Mouse (Mus musculus) kidney, adult 8-10 months (tissue): ENCODE data around the gene Acot5.
"Not testable (repeated sequence)": the region's sequence is repeated elsewhere in the genome, so short reads cannot be mapped to it uniquely, and the experiment has no call there.

Source experiments
- DNase-seq, 2 experiments: peaks; one replicate each; pipeline ENCODE4 v3.0.0; 2022

The Acot5 gene

GRCm38 (mm10) chr12:84068986-84069385, at the start of gene Acot5:
Acot5 (plus strand) TSS chr12:84069325.
- DNase-seq = no peak

DNA sequence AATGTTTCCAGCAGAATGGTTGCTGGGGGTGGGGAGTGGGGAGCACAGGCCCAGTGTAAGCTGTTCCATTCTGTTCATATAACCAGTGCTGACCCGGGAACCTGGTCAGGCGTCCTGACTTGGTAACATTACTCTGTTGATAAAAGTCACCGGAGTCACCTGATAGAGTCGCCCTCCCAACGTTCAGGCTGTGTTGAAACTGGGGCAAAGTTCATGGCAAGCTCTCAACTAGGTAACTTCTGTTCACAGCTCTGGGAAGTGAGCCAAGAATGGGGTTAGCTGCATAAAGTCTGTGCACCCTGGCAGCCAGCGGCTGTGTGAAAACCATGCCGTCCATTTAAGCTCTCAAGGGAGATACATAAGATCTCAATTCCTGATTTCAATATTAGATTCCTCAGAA, 48.6 kb upstream of the Acot5 start:
- peak; percentile 91 to 95 for DNase-seq

GRCm38 (mm10) chr12:84022266-84022665, 46.9 kb upstream of the Acot5 start:
- DNase-seq = not testable (repeated sequence)

DNA sequence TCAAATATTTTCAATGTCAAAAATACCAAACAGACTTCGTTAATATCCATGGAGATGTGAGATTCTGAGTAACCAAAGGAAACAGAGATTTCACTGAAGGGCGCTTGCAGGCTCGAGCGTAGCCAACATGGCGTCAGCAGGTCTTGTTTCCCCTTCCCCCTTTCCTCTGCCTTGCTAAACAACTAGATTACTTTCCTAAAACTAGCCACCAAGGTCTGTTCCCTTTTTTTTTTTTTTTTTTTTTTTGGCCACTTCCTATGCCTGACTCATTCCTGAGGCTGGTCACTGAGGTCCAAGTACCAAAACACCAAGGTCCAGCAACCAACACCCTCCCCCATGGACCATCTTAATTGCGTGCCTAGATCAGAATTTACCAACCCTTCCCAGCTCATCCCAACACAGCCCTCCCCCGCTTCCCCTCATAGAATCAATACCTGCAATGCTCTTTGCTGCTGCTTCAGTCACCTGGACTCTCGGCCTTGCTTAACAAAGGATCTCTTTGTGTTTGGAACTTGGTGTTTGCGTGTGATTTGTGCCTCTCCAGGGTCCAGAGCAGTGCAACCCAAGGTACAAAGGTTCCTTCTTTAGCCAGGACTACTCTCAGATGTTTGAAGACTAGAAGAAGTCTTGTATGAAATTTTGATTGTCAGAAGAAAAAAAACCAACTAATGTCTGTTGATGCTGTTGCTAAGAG, 45.9 kb upstream of the Acot5 start:
- DNase-seq = no peak

DNA sequence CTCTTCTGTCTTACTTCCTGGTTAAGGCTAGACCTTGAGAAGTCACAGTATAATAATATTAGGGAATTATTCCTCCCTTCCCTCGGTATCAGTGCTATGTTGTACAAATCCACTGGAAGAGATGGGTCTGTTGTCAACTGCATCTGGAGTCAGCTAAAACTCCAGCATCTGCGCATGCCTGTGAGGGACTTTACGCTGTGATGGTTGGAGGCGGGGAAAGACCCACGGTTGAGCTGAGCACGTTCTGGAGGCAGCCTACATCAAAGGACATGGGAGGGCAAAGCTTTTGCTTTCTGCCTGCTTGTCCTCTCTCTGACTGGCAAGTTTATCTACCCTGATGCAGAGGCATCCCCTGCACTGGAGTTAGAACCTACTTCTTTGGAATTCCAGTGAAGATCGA, 43.2 kb upstream of the Acot5 start:
- no peak for DNase-seq

GRCm38 (mm10) chr12:84028328-84028727, 40.8 kb upstream of the Acot5 start:
- not testable (repeated sequence) for DNase-seq

GRCm38 (mm10) chr12:84029043-84029442, 40.1 kb upstream of the Acot5 start:
- DNase-seq = not testable (repeated sequence)

DNA sequence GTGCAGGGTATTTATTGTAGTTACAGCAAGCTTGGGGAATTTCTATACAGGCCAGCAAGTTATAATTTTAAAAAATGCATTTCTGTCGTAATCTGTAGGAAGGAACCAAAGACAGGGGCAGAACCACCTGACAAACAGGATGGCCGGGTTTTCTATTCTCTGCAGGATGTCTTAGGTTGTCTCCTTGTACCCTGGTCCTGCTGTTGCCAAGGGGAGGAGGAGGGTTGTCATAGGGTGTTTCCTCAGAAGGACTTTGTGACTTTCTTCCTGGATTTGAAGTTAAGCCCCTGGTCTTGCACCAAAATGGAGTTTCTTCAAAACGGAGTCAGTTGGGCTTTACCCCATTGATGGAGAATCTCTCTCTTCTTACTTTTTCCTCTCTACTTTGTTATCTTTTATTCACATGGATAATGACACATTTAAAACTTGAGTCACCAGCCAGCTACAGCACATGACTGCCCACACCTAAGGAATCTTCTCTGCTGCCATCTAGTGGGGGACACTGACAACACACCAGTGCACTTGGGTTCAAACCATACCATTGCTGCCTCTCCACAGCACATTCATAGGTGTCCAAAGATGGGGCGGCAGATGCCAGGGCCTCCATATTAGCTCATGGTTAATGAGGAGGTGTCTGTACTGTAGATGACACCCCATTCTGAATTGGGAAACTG, 38.3 kb upstream of the Acot5 start:
- peak; percentile 71 to 83 for DNase-seq

GRCm38 (mm10) chr12:84032854-84033253, 36.3 kb upstream of the Acot5 start:
- DNase-seq = peak in 1 of 2 experiments; percentile 64

DNA sequence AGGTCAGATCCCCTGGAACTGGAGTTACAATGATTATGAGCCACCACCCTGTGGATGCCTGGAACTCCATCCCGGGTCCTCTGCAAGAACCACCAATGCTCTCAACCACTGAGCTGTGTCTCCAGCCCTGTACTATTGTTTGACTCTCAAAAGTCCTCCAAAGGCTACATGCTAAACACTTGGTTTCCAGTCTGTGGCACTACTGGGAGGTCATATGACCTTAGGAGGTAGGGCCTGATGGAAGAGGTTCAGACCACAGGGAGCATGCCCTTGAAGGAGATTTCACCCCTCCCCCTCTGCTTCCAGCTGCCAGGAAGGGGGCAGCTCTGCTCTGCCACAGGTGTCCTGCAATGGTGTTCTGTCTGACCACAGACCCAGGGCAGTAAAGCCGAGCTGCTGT, 35.8 kb upstream of the Acot5 start:
- not testable (repeated sequence) for DNase-seq

DNA sequence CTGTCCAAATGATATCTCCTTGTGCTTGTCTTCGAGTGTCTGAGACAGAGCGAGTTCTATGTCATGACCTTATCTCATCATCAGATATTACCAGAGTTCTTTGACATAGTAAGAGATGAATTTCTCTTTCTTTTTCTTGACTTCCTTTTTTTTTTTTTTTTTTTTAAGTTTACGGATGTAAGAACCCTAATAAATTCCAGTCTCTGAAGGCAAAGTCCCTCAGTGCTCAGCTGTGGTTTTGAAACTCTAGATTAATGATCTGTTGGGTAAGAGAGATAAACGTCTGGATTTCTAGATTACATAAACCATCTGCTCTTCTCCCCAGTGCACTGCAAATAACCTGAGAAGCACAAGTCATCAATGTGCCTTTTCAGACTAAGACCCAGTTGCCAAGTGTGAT, 35.0 kb upstream of the Acot5 start:
- DNase-seq = no peak

- peak; percentile 84 to 89 for DNase-seq
Measured at GRCm38 (mm10) chr12:84038241-84038640, 30.9 kb upstream of the Acot5 start, which contains the start of gene Acot4. Acot4 (plus strand) TSS chr12:84038379.

DNA sequence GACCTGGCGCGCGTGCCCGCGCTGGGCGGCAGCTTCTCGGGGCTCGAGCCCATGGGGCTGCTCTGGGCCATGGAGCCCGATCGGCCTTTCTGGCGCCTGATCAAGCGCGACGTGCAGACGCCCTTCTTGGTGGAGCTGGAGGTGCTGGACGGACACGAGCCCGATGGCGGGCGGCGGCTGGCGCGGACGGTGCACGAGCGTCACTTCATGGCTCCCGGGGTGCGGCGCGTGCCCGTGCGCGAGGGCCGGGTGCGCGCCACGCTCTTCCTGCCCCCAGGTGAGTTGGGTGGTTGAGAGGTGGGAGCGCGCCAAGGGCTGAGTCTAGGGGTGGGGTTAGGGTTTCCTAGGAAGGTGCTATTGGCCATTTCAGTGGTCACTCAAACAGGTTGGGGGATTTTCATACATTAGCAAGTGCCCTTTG, 30.4 kb upstream of the Acot5 start, which contains the start of gene Gm49366:
Gm49366 (plus strand) TSS at position 245 of the 421 bp plus-strand sequence.
- DNase-seq = peak; percentile 69 to 77

DNA sequence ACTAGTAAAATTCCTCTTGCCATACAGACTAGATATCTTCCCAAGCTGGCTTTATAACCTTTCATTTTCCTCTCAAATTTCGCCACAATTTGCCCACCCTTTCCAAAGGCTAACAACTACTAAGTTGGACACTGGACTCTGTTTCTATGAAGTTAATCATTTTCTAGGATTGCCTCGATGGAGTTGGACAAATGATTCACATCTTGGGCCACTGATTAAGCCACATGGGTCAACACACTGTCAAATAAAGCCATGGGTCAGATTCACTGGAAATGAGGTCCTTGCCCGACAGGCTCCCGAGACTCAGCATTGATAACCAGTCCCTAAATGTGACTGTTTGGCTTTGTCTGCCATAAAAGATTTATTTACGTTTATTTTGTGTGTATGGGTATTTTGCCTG, 26.9 kb upstream of the Acot5 start:
- peak; percentile 72 to 86 for DNase-seq

DNA sequence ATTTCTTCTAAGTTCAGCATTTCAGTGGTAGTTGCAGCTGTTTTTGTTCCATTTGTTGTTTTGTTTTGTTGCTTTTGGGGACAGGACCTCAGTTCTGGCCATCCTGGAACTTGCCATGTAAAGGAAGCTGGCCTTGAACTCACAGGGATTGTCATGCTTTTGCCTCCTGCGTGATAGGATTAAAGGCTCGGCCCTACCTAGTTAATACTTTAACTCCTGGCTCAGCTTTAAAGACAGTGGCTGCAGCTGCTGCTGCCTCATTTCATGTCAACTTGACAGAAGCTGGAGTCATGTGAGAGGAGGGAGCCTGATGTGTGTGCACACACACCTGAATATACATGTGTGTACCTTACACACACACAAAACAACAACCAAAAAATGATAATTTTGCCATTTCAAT, 25.1 kb upstream of the Acot5 start:
- DNase-seq = peak; percentile 47 to 60

DNA sequence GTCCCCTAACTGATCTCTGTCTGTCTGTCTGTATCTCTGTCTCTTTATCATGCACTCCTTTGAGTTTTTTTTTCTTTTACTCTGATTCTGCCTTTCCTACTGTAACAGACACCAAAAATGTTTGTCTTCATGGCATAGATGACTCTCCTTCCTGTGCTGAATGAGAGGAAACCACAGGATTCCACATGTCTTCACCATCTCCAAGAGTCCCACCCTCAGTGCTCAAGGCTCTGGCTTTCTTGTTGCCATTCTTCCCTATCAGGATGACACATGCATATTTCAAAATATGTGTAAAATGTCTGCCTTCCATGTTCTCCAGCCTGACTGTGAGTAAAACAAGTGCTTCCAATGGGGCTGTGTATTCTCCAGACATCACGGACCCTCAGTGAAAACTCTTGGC, 22.2 kb upstream of the Acot5 start:
- no peak for DNase-seq

GRCm38 (mm10) chr12:84050744-84051143, 18.4 kb upstream of the Acot5 start:
- DNase-seq = peak; percentile 65 to 80

DNA sequence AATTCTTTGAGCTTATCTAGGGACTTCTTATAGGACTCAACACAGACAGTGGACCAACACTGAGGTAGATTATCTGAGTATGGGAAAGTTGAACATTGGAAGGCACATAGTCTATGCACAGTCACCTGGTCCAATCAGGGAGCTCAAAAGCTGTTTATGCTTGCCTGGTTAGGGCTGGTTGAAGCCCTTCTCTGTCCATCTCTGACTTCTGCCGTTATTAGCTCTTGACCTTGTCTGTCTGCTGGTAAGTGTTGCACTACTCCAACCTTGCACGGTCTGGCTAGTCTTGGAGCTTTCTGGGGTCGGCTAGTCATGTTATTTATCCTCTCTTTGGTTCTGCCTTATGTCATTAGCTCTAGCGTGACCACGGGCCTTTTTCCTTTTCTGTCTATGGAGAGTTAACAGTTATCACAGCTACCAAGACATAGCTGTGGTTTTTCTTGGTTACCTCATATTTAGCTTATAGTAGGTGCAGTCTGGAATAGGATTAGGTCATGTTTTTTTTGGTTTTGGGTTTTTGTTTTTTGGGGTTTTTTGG, 17.1 kb upstream of the Acot5 start, which contains the start of gene Acot3:
Acot3 (plus strand) TSS at position 208 of the 538 bp plus-strand sequence.
- no peak for DNase-seq

- no peak for DNase-seq
Measured at GRCm38 (mm10) chr12:84052609-84053008, 16.5 kb upstream of the Acot5 start.

GRCm38 (mm10) chr12:84053173-84053572, 16.0 kb upstream of the Acot5 start:
- DNase-seq = no peak

GRCm38 (mm10) chr12:84053679-84054391, 15.3 kb upstream of the Acot5 start:
- peak in 1 of 2 experiments; percentile 60 for DNase-seq

DNA sequence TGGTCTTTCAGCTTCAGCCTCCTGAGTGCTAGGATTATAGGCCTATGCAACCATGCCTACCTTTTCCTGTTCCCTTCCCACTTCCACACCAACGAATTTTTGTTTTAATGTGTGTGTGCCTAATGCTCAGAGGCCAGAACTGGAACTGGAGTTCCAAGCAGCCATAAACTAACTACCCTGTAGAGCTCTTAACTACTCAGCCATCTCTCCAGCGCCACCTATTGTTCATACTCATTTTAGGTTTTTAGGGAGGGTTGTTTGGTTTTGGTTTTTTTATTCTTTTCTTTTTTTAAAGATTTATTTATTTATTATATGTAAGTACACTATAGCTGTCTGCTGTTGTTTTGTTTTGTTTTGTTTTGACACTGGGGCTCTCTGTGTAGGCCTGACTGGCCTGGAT, 8.2 kb upstream of the Acot5 start:
- DNase-seq = peak in 1 of 2 experiments; percentile 40

DNA sequence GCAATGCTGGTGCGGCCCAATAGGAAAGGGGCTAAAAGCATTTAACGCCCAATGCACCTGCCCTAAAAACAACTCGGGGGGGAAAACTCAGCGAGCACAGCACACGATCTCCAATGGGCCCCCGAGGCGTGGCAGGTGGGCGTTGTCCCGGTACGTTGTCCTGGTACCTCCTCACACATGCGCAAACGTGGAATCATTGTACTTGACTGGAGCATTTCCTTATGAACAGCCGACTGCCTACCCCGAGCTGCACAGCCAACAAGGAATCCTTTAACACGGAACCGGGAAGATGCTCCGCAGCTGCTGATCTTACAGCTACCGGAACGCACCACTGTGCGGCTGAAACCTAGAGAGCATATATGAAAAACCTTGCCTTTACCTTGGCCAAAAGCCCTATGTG, 6.8 kb upstream of the Acot5 start:
- DNase-seq = no peak
